ENCODE assay signal across 28 mouse cellular contexts in genomic region chr1:175640435-175641150, GRCm38 (mm10). TPM values are rescaled to one million over a fixed set of nuclear protein-coding genes. Genes with fewer than 3 reads are reported as not detected.
DNase-seq lines count a peak whose midpoint lies in the region; ATAC-seq and TF ChIP-seq lines count a peak whose summit lies in the region.
"Had no signal": no experiment of that assay in that cellular context is flagged by ENCODE, and none has a peak within 500 bp of the region (broad histone marks: within the 10 kb centered on the region; RNA-seq: fewer than 3 reads in every experiment).

No protein-coding gene starts in this region.

- H3K4me3 ChIP-seq in thymus, adult 2 months (ENCODE audit: control insufficient read depth, insufficient read depth, low read length): no peak overlapping the region
- H3K4me3 ChIP-seq: forebrain, embryonic 12.5 days; hindbrain, embryonic 12.5 days; myocyte had no signal

- no peak for TF ChIP-seq POLR2A in thymus, adult 2 months (IDR thresholded peaks at IDR 0.05; ENCODE audit: control insufficient read depth, extremely low read depth, insufficient read depth, low read length, poor library complexity)

- 18% methylated on average over 6 of the region's 6 CpGs for WGBS in thymus, adult 2 months

- peaks cover 47% of the 10 kb centered on the region for H3K4me1 ChIP-seq in thymus, adult 2 months (replicated peaks; ENCODE audit: control insufficient read depth, insufficient read depth, low read length)
- H3K4me1 ChIP-seq: forebrain, embryonic 12.5 days; hindbrain, embryonic 12.5 days had no signal

- TF ChIP-seq CTCF in thymus, adult 2 months (IDR thresholded peaks at IDR 0.05; ENCODE audit: borderline replicate concordance, control insufficient read depth, extremely low read depth, insufficient read depth, low read length, poor library complexity): no peak

- peak overlapping the region; percentile 59 for H3K27ac ChIP-seq in thymus, adult 2 months (ENCODE audit: control insufficient read depth, insufficient read depth, low read length)
- H3K27ac ChIP-seq: forebrain, embryonic 12.5 days; hindbrain, embryonic 12.5 days; stomach, postnatal 0 days had no signal

- DNase-seq in spleen, postnatal 36 days (ENCODE audit: low spot score in 2 of 2): peak; percentile 56 to 65
- DNase-seq in spleen, adult 12 weeks (ENCODE audit: low spot score): no peak
- peak; percentile 53 for DNase-seq in thymus, adult 2 months
- DNase-seq in kidney, postnatal 4 days: no peak
- DNase-seq in kidney, postnatal 25 days: no peak
- DNase-seq in left cerebral cortex, adult 11 months (ENCODE audit: low spot score): no peak
- DNase-seq: adrenal gland, postnatal 10 days; cerebellum, adult 9-10 months; gastrocnemius, postnatal 10 days; heart, postnatal 10 days; kidney, adult 9 months; lung, embryonic 14.5 days; midbrain, embryonic 14.5 days; spleen, adult 18-20 months had no signal

- ATAC-seq in hematopoietic stem cell, adult 5-6 weeks (replicated peaks in 1 of 2; ENCODE audit: insufficient read depth in 1 of 2, low FRiP score in 2 of 2, low TSS enrichment in 1 of 2, low read depth in 1 of 2, poor library complexity in 2 of 2, severe bottlenecking in 2 of 2): peak; percentile 6 to 37; a peak in 2 of 4 replicates
- ATAC-seq: activated CD4-positive, CD25-positive, alpha-beta regulatory T cell, adult 4 months had no signal

- no peaks in the 10 kb centered on the region for H3K36me3 ChIP-seq in thymus, adult 2 months (ENCODE audit: control insufficient read depth, insufficient read depth, low read length)
- H3K36me3 ChIP-seq: forebrain, embryonic 12.5 days; hindbrain, embryonic 12.5 days had no signal

- no peaks in the 10 kb centered on the region for H3K27me3 ChIP-seq in thymus, adult 2 months (ENCODE audit: control insufficient read depth, insufficient read depth, low read length)
- H3K27me3 ChIP-seq: forebrain, embryonic 12.5 days; hindbrain, embryonic 12.5 days had no signal

RNA-seq across cellular contexts. Expression of gene Fh1, which starts 15.2 kb away (rescaled TPM):
- total RNA-seq in hematopoietic stem cell, adult 5-6 weeks (2017): 56.8 and 71.8 TPM in 2 replicates
- 26.0 and 32.4 TPM in 2 replicates for polyA plus RNA-seq in thymus, adult 2 months (2012; rRNA removed)

RNA-seq across cellular contexts. Expression of gene Kmo, which starts 20.4 kb away (rescaled TPM):
- total RNA-seq in hematopoietic stem cell, adult 5-6 weeks (2017): 2.3 and 4.4 TPM in 2 replicates
- 3.0 and 3.3 TPM in 2 replicates for polyA plus RNA-seq in thymus, adult 2 months (2012; rRNA removed)
- total RNA-seq: ES-E14; layer of hippocampus, postnatal 10 days had no signal
- polyA plus RNA-seq: hindbrain, embryonic 12.5 days; midbrain, embryonic 14.5 days; myocyte; neural tube, embryonic 14.5 days had no signal

RNA-seq across cellular contexts. Expression of gene Opn3, which starts 52.0 kb away (rescaled TPM):
- total RNA-seq in hematopoietic stem cell, adult 5-6 weeks (2017): 0.19 and 0.60 TPM in 2 replicates
- polyA plus RNA-seq in thymus, adult 2 months (2012; rRNA removed): 5.3 and 8.2 TPM in 2 replicates
- polyA plus RNA-seq: activated CD4-positive, CD25-positive, alpha-beta regulatory T cell, adult 4 months had no signal

RNA-seq across cellular contexts. Expression of gene Chml, which starts 52.1 kb away (rescaled TPM):
- total RNA-seq in hematopoietic stem cell, adult 5-6 weeks (2017): 10.2 and 11.0 TPM in 2 replicates
- polyA plus RNA-seq in thymus, adult 2 months (2012; rRNA removed): 18.3 and 45.7 TPM in 2 replicates

RNA-seq across cellular contexts. Expression of gene Wdr64, which starts 57.8 kb away (rescaled TPM):
- total RNA-seq in hematopoietic stem cell, adult 5-6 weeks (2017): not detected in 2 replicates
- not detected in 2 replicates for polyA plus RNA-seq in thymus, adult 2 months (2012; rRNA removed)
- total RNA-seq: adrenal gland, postnatal 10 days; gastrocnemius, postnatal 10 days; heart, postnatal 10 days; layer of hippocampus, postnatal 10 days had no signal
- polyA plus RNA-seq: activated CD4-positive, CD25-positive, alpha-beta regulatory T cell, adult 4 months; embryonic facial prominence, embryonic 11.5 days; forebrain, embryonic 12.5 days; hindbrain, embryonic 12.5 days; intestine, embryonic 14.5 days; large intestine, adult 2 months; limb, embryonic 11.5 days; liver, embryonic 11.5 days; lung, embryonic 14.5 days; midbrain, embryonic 14.5 days; myocyte; neural tube, embryonic 14.5 days; stomach, postnatal 0 days had no signal

Comparison
In these comparisons a context has a peak if more than half of its experiments do, and no peak if none do; other contexts are left out.
1. DNase-seq: peak in spleen, postnatal 36 days (2 of 2) and thymus, adult 2 months (single experiment); none in spleen, adult 12 weeks (single experiment), kidney, postnatal 4 days (0 of 2), kidney, postnatal 25 days (0 of 2) and left cerebral cortex, adult 11 months (single experiment).